Mouse (Mus musculus) right cerebral cortex, postnatal 14 days (tissue): ENCODE data around the gene Lrp2.
"Not testable (repeated sequence)": the region's sequence is repeated elsewhere in the genome, so short reads cannot be mapped to it uniquely, and the experiment has no call there.

Source experiments
- DNase-seq: peaks from one replicate; pipeline ENCODE4 v3.0.0; 2022

The Lrp2 gene

DNA sequence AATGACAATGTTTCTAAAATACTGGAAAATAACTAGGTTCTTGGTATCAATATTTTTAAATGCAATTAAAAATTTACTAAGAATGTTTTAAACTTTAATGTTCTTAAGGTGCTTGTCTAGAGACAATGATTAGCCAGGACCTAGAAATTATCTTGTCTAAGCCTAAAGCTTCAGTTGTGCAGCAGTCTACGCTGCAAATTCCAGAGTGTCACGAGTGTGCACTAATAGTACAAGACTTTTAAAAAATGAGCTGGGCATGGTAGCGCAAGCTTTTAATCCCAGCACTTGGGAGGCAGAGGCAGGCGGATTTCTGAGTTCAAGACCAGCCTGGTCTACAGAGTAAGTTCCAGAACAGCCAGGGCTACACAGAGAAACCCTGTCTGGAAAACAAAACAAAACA, 3.8 kb downstream of the Lrp2 start:
- not testable (repeated sequence) for DNase-seq

DNA sequence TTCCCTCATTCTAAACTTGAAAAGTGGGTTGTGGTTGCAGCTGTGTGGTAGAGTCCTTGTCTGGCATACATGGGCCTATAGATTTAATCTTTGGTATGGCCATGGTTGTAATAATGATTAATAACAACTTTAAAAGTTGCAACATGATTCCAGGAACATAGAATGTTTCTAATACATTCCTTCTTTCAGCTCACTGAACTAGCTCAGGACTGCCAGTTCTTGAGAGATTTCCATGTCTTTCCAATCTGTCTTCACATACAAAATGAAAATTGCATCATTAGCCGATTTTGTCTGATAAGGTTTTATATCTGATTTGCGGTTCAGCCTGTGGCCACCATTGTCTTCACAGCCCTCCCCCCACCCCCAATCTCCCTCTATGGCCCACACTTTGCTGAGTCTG, 5.8 kb downstream of the Lrp2 start:
- DNase-seq, result no peak

DNA sequence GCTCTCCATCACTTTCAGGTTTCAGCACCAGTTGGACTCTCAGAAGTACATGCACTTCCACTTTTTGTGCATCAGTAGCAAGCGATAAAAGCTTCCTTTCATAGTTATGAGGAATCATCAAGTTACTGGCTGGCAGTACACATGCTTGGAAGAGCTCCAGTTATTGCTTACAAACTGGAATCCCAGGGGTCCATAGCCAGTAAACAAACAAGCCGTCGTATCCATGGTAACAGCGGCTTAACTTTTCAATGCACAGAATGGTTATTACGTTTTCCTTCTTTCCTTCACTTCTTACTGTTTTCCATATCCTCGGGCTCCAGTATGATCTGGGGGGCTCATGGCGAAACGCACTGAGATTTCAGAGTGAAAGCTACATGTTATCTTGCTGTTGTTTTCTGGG, 7.7 kb downstream of the Lrp2 start:
- DNase-seq, result no peak

DNA sequence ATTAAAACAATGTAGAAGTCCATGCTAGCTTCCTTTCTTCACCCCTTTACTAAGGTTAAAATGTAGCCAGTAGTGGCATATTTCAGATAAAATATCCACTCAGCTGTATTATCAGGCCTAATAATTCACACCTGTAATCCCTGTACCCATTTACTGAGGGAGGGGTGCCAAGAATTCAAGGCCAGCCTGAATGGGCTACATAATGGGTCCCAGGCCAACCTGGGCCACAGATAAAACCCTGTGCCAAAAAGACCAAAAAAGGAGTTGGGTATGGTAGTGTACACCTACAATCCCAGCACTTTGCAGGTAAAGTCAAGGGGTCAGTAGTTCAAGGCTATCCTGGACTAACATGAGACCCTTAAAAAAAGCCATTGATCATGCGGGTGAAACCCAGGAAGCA, 9.3 kb downstream of the Lrp2 start:
- DNase-seq, result no peak

DNA sequence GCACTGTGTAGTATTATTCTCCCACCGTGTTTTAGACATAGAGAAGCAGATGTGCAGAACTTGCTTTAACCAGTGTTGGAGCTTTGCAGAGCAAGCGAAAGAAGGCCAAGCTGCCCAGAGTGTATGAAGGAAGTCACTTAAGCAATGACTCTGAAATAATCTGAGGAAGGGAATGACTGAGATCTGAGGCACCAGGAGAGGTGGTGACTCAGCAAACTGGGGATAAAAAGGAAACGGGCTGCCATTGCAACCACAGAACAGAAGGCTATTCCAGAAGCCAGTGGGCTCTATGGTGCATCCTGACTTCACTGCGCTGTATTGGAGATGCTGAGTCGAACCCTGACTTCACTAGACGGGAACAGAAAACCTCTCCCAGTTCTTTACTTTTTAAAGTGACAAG, 10.9 kb downstream of the Lrp2 start:
- DNase-seq, result no peak

DNA sequence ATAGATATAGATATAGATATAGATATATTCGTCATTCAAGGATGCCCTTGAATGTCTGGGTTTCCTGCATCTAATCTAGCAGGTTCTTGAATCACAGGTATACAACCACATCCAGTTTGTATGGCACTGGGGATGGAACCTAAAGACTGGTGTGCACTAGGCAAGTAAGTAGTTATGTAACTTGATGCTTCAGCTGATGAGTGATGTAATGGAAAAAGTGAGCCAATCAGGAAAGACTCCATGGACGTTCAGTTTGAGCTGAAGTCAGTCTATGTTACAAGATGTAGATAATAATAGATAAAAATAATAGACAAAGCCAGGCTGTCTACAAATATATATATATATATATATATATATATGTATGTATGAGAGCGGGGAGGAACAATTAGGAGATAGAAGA, 11.6 kb downstream of the Lrp2 start:
- DNase-seq, result no peak

DNA sequence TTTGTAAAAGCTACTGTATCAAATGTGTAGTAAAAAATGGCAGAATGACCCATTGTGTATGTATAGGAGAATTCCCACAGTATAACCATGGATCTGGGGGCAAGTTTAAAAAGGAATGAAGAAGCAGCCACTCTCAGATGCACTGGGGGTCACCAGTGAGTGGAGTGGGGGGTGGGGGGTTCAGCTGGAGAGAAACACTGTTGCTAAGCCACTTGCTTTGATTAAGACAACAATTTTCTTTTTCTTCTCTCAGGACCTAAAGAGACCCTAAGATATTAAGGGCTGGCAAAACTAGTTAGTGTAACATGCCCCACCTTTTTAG, 12.2 kb downstream of the Lrp2 start:
- no peak for DNase-seq

DNA sequence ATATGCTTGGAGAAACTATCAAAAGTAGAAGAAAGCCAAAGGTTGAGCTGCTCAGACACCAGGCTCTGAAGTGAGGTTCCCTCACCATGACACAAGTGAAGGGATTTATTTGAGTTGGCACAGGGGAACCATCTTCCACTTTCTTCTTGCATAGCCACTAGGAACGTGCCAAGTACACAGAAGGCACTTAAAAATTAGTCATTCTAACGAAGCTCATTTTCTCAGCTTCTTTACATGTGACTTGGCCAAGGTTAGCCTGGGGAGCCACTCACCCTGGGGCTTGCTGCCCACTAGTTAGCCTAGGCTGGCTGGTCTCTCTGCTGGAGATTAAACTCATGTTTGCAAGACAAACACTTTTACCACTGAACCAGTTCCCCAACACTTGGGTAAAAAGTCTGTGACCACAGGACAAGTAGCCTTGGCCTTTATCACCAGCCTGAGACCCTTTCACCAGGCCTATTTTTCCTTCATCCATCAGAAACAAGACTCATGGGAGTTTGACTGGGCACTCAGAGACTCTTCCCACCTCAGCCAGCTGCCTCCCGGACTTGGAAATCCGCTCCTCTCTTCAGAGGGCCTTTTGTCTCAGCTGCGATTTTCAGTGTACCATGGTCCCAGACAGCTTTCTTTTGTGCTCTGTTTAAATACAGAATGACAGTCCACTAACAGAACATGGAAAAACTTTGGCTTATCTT, 12.7 kb downstream of the Lrp2 start:
- no peak for DNase-seq

DNA sequence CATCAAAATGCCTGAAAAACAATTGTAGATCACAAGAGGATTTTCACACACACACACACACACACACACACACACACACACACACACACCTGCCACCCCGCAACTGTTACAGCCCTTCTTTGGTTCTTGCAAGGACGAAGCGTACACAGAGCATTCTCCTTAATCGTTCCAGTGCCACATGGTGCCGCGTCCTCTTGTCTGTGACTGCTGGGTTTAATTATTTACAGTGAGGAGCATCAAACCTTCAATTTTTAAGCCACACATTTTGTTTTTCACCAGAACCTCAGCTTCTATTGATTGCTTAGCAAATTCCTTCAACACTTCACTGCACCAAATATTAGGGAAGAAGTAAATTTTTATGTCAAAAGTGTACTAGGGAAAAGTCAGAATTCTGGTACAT, 15.3 kb downstream of the Lrp2 start:
- no peak for DNase-seq

DNA sequence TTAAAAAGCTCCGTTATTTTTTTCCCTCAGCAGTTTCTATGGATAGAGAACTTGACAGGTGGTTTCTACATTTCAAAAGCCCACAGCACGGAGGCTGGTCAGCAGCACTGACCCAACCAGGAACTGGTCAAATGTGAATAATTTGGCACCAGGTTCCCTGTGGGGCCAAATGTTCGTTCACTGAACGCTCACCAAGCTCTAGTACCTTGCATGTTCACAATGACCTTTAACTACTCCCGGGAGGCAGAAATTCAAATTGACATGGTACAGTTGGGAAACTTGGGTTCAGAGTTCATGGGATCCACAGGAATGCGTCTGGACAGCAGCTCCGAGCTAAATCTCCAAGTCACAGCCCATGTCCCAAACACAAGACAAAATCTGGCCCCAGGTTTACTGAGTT, 19.6 kb downstream of the Lrp2 start:
- no peak for DNase-seq

DNA sequence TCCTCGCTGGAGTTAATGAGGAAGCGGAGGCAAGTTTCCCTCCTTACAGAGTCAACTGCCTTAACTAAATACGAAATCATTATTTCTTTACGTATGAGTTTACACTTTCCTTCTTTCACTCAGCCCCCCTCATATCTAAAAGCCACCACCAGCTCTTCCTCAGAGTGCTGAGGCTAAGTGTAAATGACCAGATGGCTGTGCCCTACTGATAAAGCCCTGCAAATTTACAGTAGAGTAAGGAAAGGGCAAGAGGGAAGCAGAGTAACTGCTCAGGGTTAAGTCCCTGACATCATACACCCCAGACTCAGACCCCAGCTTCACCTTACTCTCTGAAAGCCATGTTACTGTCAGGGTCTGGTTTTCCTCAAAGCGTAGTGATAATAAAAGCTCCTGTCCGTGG, 22.4 kb downstream of the Lrp2 start:
- DNase-seq, result no peak

DNA sequence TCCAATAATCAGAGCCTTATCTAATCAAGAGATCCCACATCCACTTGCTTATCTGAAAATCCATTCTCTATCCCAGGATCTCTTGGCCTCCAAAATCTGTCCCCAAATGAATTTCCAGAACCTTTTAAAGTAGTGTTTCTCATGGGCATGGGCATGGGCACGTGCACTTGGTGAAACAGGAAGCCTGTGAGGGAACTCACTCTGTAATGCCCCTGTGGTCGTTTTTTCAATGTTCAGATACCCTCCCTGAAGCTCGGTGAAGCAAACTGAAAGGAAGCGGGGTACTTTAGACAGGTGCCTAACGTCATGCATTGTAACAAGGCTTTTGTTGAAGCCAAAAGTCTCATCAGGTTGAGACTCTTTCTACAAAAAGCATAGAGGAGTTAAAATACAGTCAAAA, 23.1 kb downstream of the Lrp2 start:
- no peak for DNase-seq

DNA sequence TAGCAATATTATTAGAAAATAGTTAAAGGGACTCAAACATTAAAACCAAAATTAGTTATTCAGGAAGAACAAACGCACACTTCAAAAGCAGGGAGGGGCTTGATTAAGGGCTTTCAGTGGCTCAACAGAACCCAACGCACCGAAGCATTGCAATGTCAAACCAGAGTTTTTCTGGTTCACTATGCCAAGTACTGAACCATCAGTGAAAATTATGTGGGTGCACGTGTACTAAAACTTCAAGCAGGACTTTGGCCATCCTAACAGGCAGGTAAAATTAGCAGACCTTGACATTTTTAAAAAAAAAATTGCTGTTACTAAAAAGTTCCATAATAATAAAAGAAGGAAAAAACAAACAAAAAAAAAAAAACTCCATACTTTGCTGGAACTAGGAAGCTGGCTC, 25.6 kb downstream of the Lrp2 start:
- no peak for DNase-seq

DNA sequence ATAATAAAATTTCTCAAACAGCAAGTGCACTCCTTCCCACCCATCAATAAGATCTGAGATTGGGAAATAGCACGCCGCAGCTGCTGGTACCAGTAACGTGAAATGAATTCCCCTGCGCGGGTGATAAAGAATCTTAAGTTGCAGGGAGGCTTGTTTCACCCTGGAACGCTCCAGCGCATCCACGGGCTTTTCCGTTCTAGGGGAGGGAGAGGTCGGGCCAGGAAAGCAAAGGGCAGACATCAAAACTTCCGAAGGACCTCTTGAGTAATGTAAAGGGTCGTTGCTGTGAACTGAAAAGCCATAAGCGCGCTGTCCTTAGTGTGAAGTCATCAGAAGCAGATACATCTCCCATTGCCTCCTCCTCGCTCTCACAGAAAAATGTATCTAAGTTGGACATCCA, 26.5 kb downstream of the Lrp2 start:
- no peak for DNase-seq

DNA sequence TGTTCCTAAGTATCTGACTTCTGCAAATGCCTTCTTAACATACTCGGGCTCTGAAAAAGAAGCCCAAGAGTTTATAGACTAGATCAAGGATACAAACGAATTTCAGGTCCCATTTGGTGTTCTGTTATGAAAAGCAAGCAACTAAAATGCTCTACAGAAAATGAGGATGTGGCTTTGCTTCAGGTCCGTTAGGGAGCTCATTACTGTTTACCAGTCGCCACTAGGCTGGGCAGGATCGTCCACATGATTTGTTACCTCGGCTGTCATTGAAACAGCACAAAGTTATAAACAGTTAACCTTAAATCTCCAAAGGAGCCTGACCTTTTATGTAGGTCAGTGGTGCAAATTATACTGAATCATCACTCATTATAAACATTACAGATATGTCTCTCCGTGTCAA, 29.2 kb downstream of the Lrp2 start:
- no peak for DNase-seq

DNA sequence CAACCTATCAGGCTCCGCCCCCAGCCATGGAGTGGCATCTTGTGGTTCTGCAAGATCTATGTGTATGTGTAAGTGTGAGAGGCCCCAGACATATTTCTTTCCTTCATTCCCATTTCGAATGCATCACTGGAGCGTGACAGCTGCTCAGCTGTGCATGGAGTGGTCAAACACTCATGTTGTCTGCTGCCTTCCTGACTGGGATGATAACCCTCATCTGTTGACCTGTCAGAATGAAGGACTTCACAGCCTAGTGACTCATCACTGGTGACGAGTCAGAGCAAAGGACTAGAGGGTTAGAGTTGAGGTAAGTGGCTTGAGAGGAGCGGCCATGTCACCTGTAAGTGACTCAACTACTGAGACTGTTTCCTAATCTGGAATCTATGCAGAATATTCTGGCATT, 34.2 kb downstream of the Lrp2 start:
- no peak for DNase-seq

DNA sequence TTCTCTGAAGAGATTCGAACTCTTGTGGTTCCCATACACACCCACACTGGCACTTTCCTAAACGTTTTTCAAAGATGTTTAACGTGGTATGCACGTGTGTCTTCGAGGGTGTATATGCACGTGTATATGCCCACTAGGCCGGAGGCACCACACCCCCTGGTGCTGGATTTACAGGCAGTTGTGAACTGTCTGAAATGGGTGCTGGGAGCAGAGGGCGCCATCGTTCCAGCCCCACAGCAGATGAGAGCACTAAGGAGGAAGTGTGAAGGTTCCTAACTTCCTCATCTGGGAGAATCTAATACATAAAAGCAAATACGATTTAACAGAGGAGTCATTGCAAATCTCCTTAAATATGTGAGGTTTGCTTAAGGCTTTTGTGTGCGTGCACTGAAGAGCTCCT, 39.0 kb downstream of the Lrp2 start:
- DNase-seq, result no peak

DNA sequence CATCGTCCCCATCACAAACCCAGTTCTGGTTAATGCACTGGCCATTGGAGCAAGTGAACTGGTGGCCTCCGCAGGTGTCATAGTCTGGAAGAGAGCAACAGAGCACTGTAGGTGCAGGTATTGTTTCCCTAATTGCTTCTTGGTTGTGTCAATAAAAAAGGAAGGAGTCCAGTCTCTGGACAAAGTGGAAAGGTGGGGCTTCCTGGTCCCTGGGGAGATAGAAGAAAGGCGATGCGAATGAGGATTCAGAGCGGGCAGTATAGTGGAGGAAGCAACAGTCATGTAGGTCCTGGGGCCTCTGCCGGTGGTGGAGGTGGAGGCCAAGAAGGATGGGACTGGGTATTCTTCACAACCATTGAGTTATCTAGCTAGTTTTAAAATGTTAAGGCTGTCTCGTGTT, 49.8 kb downstream of the Lrp2 start:
- DNase-seq, result no peak

DNA sequence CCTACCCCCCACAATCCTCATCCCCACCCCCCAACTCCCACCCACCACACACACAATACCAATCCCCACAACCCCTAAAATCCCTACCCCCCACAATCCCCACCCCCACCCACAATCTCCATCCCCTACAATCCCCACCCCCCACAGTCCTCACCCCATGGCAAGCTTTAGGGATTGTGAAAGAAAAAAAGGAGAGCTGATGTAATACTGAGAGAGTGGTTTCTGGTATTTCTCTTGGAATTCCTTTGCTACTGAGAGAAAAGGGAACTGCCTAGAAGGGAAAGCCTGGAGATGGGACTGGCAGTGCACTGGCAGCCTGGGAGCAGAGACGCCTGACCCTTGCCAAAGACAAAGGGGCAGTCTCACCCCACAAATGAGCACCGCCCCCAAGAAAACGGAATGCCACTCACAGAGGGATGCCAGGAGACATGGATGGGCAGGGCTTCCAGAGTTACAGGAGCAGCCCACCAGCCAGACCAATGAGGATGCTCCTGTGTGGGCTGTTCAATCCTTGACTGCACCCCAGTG, 54.3 kb downstream of the Lrp2 start:
- no peak for DNase-seq

DNA sequence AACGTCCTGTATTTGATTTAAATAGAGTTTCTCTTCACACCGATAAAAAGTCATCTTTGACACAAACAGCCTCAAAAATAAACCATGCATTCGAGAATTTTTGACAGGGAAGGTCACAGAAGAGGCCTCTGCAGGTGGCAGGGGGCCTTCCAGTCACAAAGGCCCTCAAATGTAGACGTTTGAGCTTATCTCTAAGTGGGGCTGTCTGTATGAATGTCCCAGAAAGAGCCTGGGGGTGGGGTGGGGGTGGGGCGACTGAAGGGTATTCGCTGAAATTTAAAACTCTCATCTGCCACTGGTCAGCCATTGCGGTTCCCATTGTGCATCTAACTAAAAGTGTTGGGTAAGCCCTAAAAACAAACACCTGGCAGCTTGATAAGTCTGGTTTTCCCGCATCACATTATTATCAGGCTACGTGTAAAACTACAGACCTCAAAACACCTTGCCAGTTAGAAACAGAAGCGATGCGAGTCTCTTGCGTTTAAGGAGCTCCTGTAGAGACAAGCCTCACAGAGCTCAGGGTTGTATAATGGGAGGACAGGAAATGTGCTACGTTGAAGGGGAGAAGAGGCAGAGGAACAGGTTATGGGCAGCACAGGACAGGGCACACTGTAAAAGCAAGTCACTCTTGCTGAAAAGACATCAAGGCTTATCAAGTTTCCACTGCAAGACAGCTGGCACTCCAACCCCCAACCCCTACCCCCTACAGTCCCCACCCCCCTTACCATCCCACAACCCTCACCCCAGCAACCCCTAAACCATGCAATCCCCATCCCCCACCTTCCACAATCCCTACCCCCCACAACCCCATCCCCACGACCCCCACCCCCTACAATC, 55.0 kb downstream of the Lrp2 start:
- DNase-seq, result no peak

DNA sequence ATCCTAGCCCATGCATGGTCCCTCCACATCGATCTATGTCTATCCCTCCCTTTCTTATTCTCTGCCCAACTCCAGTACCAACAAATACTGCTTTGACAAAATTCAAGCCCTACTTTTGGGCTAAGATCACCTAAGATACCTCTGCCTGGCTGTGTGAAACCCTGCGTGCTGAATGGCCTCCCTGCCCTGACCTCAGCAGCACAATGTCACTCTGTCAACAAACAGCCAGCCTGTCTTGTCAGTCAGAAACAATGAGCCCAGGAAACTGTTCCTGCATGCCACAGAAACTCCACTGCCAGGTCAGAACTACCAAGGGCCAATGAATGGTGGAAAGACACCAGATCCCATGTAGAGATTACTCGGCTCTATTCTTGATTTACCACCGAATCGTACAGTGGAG, 55.7 kb downstream of the Lrp2 start:
- no peak for DNase-seq

DNA sequence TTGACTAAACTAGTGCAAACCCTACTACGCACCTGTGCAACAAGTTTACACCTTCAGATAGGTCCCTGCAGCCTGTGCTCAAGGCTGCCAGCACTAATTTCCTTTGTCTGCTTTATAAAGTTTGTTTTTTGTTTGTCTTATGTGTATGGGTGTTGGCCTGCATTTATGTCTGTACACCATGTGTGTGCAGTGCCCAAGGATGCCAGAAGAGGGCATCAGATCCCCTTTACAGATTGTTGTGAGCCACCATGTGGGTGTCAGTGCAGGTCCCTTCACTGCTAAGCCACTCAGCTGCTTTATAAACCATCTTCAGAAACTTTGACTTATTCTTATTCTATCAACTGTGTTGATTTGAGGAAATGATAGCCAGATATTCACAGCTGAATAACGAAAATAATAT, 65.6 kb downstream of the Lrp2 start:
- no peak for DNase-seq

DNA sequence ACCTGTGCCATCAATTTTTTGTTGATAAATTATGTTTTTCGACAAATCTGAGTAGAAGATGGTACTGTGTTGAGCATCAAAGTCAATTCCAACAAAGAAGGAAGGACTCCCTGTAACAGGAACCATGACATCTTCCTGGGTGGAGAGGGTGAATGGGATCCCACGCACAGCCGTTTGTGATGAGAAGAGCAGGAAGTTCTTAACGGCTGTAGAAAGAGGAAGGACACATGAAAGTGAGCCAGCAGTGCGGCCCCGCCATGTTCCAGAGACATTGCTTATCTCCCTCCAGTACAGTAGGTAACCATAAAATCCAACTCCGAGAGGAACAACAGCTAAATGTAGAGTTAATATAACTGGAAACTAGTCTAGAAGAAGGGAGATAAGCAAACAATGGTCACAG, 67.6 kb downstream of the Lrp2 start:
- no peak for DNase-seq

DNA sequence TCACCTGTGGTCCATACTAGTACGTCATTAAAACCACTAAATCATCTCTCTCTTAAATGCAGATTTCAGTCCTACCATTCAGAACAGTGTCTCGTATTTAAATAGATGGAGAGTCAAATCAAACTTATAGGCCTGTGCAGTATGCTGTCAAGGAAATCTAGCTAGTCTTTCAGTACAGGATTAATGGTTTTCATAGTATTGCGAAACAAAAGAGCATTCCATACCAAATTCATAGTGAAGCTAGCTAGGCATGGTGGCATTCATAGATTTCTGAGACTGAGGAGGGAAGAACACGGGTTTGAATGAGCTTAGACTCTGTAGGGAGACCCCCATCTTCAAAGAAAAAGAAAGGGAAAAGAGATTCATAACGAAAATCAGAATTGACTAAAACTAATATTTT, 74.1 kb downstream of the Lrp2 start:
- no peak for DNase-seq

DNA sequence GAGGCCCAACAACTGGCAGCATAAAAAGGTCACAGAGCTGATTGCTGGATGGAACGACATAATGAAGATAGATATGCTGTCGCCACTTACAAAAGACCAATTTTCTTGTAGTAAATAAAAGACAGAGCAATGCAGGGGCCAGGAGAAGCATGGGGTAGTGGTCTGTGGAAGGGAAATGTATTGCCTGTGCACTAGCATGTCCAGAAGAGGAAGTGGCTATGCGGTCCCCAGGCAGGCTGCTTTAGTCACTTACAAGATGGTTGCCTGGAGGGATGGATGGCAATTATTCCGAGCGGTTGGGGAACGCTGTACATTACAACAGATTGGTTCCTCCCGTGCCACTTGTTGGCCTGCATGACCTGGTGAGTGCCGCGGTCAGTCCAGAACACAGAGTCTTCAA, 85.5 kb downstream of the Lrp2 start:
- DNase-seq, result no peak
